8 mouse cellular contexts compared by ENCODE assay signal in the genomic region with DNA sequence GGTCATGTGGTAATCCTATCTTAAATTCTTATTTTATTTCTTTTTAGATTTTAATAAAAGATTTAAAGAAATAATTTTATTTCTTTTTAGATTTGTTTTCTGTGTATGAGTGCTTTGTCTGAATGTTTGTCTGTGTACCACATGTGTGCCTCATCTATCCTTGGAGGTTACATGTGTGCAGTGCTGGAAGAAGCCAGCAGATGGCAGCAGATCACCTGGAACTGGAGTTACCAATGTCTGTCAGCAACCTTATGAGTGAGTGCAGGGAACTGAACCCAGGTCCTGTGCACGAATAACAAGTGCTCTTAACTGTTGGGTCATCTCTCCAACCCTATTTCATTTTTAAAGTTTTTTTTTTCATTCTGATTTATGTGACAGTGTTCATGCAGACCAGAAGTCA. TPM values are rescaled to one million over a fixed set of nuclear protein-coding genes. Genes with fewer than 3 reads are reported as not detected.
DNase-seq lines count a peak whose midpoint lies in the region; ATAC-seq and TF ChIP-seq lines count a peak whose summit lies in the region.

No protein-coding gene starts in this region.

- TF ChIP-seq EP300 in stomach, postnatal 0 days (optimal IDR thresholded peaks at IDR 0.05), result no peak

- WGBS in midbrain, embryonic 14.5 days, result 89% methylated on average over 1 of the region's 1 CpGs
- WGBS in midbrain, embryonic 15.5 days, result 86% methylated on average over 1 of the region's 1 CpGs
- WGBS in stomach, postnatal 0 days, result 86% methylated on average over 1 of the region's 1 CpGs

- no peaks in the 10 kb centered on the region for H3K9me3 ChIP-seq in midbrain, embryonic 14.5 days (ENCODE audit: control insufficient read depth, low read length)
- no peaks in the 10 kb centered on the region for H3K9me3 ChIP-seq in midbrain, embryonic 15.5 days
- no peaks in the 10 kb centered on the region for H3K9me3 ChIP-seq in stomach, postnatal 0 days (ENCODE audit: control insufficient read depth, low read length)

- no peaks in the 10 kb centered on the region for H3K27me3 ChIP-seq in midbrain, embryonic 14.5 days (ENCODE audit: control insufficient read depth, insufficient read depth, low read length)
- no peaks in the 10 kb centered on the region for H3K27me3 ChIP-seq in midbrain, embryonic 15.5 days (replicated peaks)
- no peaks in the 10 kb centered on the region for H3K27me3 ChIP-seq in stomach, postnatal 0 days (ENCODE audit: control insufficient read depth, insufficient read depth, low read length)

- H3K36me3 ChIP-seq in midbrain, embryonic 14.5 days (ENCODE audit: control insufficient read depth, insufficient read depth, low read length), result no peaks in the 10 kb centered on the region
- H3K36me3 ChIP-seq in midbrain, embryonic 15.5 days (replicated peaks), result no peaks in the 10 kb centered on the region
- H3K36me3 ChIP-seq in stomach, postnatal 0 days (ENCODE audit: control insufficient read depth, insufficient read depth, low read length), result no peaks in the 10 kb centered on the region

- no peak overlapping the region for H3K27ac ChIP-seq in midbrain, embryonic 14.5 days (replicated peaks; ENCODE audit: low read depth, low read length)
- H3K27ac ChIP-seq in midbrain, embryonic 15.5 days, result no peak overlapping the region
- no peak overlapping the region for H3K27ac ChIP-seq in stomach, postnatal 0 days (replicated peaks)

- no peak overlapping the region for H3K4me2 ChIP-seq in midbrain, embryonic 14.5 days (ENCODE audit: low read length)
- H3K4me2 ChIP-seq in midbrain, embryonic 15.5 days, result no peak overlapping the region
- no peak overlapping the region for H3K4me2 ChIP-seq in stomach, postnatal 0 days (replicated peaks; ENCODE audit: low read depth)

- H3K4me1 ChIP-seq in midbrain, embryonic 14.5 days (ENCODE audit: control insufficient read depth, insufficient read depth, low read length), result no peaks in the 10 kb centered on the region
- no peaks in the 10 kb centered on the region for H3K4me1 ChIP-seq in midbrain, embryonic 15.5 days
- H3K4me1 ChIP-seq in stomach, postnatal 0 days (replicated peaks; ENCODE audit: control insufficient read depth, insufficient read depth), result no peaks in the 10 kb centered on the region

- DNase-seq in cerebellum, adult 18-20 months, result peak; percentile 35 to 57
- no peak for DNase-seq in cerebellum, adult 11-12 months
- DNase-seq in midbrain, embryonic 14.5 days, result peak; percentile 47
- peak; percentile 8 for DNase-seq in cerebellum, adult 9-11 months
- DNase-seq in kidney, postnatal 14 days, result peak; percentile 52
- peak; percentile 67 for DNase-seq in lung, postnatal 14 days
- peak; percentile 33 for DNase-seq in stomach, postnatal 0 days (ENCODE audit: low spot score)

- H3K4me3 ChIP-seq in midbrain, embryonic 14.5 days (replicated peaks; ENCODE audit: low read depth, low read length), result no peak overlapping the region
- H3K4me3 ChIP-seq in midbrain, embryonic 15.5 days, result no peak overlapping the region
- no peak overlapping the region for H3K4me3 ChIP-seq in stomach, postnatal 0 days (ENCODE audit: low read depth, low read length)

- no peak overlapping the region for H3K9ac ChIP-seq in midbrain, embryonic 14.5 days (replicated peaks; ENCODE audit: low read length)
- H3K9ac ChIP-seq in midbrain, embryonic 15.5 days, result no peak overlapping the region
- no peak overlapping the region for H3K9ac ChIP-seq in stomach, postnatal 0 days (ENCODE audit: low read length)

- ATAC-seq in midbrain, embryonic 14.5 days (ENCODE audit: low FRiP score, low TSS enrichment), result no peak
- no peak for ATAC-seq in midbrain, embryonic 15.5 days (replicated peaks)
- ATAC-seq in stomach, postnatal 0 days (ENCODE audit: low FRiP score, low TSS enrichment), result no peak

- peak; percentile 76 for TF ChIP-seq CTCF in stomach, postnatal 0 days (IDR thresholded peaks at IDR 0.05; ENCODE audit: low read depth)

RNA-seq across cellular contexts. Expression of gene Tmem40, which starts 35.1 kb away (rescaled TPM):
- polyA plus RNA-seq in midbrain, embryonic 14.5 days (2014; fragmentation: Nextera tagmentation; extraction: Ambion mirVana), result 0.66 and 1.4 TPM in 2 replicates
- 0.74 and 1.2 TPM in 2 replicates for polyA plus RNA-seq in midbrain, embryonic 15.5 days (2015; fragmentation: Nextera tagmentation; extraction: Ambion mirVana)
- polyA plus RNA-seq in stomach, postnatal 0 days (2015; fragmentation: Nextera tagmentation; extraction: Ambion mirVana), result 90.6 and 100.0 TPM in 2 replicates

RNA-seq across cellular contexts. Expression of gene Cand2, which starts 47.2 kb away (rescaled TPM):
- polyA plus RNA-seq in midbrain, embryonic 14.5 days (2014; fragmentation: Nextera tagmentation; extraction: Ambion mirVana), result 9.0 and 12.6 TPM in 2 replicates
- polyA plus RNA-seq in midbrain, embryonic 15.5 days (2015; fragmentation: Nextera tagmentation; extraction: Ambion mirVana), result 11.4 and 12.2 TPM in 2 replicates
- 3.2 and 3.5 TPM in 2 replicates for polyA plus RNA-seq in stomach, postnatal 0 days (2015; fragmentation: Nextera tagmentation; extraction: Ambion mirVana)

RNA-seq across cellular contexts. Expression of gene Raf1, which starts 50.7 kb away (rescaled TPM):
- polyA plus RNA-seq in midbrain, embryonic 14.5 days (2014; fragmentation: Nextera tagmentation; extraction: Ambion mirVana), result 148 and 179 TPM in 2 replicates
- 142 and 146 TPM in 2 replicates for polyA plus RNA-seq in midbrain, embryonic 15.5 days (2015; fragmentation: Nextera tagmentation; extraction: Ambion mirVana)
- polyA plus RNA-seq in stomach, postnatal 0 days (2015; fragmentation: Nextera tagmentation; extraction: Ambion mirVana), result 67.1 and 70.8 TPM in 2 replicates

Comparison
In these comparisons a context has a peak if more than half of its experiments do, and no peak if none do; other contexts are left out.
1. RNA of gene Tmem40, which starts 35.1 kb away (polyA plus RNA-seq): 90.6 to 100.0 TPM in stomach, postnatal 0 days; 0.74 to 1.2 TPM in midbrain, embryonic 15.5 days and 0.66 to 1.4 TPM in midbrain, embryonic 14.5 days; every median in the first group is over 10 times any median in the second.